Mouse (Mus musculus) urinary bladder, postnatal 36 days (tissue): Measurements from ENCODE around the gene Tmem54.

Experiments
- DNase-seq, 2 experiments: peaks; one replicate each; pipeline ENCODE4 v3.0.0; 2022; ENCODE audit warnings: low spot score in 2 of 2, mixed read lengths in 1 of 2

Tmem54 gene

DNA sequence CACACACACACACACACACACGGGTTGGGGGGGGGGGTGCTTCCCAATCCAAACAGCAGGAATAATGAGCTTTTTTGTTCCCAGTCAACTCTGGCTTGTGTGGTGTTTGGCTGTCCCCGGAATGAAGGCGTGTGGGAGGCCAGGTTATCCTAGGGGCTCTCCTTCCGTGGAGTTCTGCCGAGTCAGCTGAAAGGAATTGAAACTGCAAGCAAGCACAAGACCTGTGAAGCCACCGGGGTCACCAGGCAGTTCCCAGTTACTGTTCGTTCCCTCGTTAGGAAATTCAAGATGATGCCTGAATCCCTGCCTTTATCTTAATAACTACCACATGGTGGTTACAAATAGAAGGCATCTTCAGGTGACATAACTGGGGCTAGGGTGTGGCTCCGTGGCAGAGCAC lies 24.0 kb downstream of the Tmem54 start:
- DNase-seq = no peak

DNA sequence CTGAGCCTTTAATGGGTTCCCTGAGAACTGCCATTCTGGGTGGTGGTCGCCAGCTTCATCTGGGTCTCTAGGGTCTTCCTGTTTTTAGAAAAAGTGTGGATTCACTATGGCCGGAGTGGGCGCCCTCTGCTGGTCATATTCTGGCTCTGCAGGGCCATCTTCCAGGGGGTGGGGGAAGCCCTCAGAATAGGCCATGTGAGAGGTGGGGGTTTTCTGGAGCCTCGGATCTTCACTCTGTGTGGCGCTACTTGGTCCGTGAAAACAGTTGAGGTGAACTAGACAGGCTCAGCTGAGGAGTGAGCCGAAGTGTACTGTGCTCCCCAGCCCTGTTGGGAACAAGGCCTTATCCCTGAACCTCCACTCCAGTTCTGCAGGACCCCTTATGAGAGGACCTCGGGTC lies 24.8 kb downstream of the Tmem54 start:
- DNase-seq = no peak

DNA sequence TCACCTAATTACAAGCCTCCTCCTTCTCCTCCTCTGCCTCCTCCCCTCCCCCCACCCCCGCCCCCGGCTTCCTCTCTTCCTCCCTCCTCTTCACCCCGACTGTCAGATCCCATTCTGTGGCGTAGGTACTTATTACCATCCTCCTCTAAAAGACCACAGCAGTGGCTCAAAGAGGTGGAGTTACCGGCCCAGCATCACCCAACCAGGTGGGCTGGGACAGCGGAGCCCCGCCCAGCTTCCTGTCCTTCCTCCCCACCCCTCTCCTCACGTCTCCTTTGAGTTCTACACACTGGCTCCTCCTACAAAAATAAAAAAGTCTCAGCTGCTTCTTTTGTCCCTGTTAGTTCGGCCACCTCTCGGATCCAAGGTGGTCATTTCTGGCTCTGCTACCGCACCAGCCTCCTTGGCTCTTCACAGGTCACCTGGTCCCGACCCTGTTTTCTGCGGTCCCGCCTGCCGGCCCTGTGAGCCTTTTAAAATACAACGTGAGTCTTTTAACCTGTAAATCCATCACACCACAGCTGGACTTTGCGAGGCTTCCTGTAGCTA lies 25.5 kb downstream of the Tmem54 start:
- DNase-seq = no peak

DNA sequence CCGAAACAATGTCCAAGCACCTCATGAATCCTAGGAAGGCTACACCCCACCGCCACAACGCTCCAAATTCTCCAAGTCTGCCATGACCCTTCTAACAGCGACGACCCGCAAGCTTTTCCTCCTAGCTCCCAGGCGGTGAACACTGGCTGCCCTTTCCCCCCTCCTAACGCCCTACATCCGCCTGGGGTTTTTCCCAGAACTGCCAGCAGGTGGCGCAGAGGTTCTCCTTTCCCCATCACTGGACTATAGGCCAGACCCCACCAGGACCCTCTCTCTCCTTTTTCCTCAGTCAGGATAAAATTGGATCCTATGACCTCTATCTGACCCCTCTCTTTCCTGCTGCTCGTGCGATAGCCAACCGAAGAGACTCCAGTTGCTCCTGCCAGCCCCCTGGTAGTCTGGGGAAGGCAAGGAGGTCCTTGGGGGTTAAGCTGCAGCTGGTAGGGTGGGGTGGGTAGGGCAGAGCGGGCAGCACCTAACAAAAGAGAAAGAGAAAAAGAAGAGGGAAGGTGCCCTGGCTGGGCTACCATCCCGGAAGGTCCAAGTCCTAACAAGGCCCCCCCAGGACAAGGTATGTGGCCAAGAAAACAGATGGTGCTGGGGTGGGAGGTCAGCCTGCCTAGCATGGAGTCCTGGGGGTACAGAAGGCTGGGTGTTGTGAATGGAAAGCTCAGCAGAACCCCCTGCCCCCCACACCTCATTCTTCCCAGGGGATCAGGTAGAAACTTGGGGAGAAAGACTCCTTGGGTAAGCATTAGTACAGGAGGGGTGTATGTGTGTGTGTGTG lies 29.6 kb downstream of the Tmem54 start:
- DNase-seq = peak; percentile 49 to 60

DNA sequence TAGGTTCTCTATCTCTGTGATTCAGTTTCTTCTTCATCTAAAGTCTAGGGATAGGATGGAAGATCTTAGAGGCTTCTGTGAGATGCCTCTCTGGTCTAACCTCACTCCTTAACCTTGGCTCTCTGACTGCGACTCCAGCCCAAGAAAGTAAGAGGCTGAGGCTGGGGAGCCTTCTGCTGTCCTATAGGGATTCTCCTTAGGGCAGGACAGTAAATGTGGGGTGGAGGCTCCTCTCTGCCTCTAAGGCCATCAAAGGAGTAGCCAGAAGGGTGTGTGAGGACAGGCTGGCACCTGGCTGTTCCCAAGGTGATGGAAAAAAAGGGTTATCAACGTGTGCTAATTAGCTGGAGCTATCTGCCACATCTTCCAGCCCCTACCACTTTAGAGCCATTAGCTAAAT lies 30.3 kb downstream of the Tmem54 start:
- no peak for DNase-seq

DNA sequence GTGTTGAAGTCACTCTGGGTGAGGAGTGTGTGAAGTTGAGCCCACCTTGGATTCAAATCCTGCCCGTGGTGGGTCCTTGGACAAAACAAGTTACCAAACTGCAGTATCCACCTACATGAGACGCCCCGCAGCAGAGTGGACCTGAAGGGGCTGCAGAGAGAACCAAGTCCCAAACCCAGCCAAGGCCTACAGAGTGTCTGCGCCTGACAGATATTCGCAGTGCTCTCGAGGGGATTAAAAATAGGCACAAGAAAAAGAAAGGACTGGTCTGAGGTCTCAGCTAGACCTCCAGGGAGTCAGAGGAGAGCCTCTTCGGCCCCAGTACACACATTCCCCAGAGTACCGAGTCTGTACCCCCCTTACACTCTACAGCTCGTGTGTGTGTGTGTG lies 30.8 kb downstream of the Tmem54 start:
- no peak for DNase-seq

DNA sequence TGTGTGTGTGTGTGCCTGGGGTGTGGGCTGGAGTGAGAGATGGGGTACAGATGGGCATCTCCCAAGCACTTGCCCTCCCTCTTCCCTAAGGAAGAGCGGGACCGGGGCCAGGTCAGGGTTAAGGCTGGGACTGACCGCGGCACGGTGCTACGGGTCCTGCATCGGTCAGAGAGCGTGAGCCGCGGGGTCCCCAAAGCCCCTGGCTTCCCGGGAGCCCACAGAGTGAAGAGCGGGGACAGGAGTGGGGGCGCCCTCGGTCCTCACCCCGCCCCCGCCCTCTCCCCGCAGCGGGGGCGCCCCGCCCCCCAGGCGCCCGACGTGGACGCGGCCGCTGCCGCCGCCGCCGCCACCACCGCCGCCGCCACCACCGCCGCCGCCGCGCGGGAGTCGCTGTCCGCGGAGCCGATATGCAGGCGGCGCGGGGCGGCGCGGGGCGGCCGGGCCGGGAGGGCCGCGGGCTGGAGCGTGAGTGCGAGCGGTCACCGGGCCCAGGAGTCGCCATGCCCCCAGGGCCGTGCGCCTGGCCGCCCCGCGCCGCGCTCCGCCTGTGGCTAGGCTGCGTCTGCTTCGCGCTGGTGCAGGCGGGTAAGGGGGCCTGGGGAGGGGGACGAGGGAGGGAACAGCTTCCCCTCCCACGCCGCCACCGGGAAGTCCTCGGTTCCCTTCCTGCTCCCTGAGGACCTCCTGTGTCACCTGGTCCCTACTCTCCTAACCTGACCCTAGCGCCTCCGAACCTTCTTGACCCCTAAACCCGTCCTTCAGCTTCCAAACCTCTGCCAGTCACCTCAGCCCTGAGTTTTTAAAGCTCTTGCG lies 31.4 kb downstream of the Tmem54 start, which contains the start of gene Fndc5:
Gene Fndc5 (plus strand): TSS at position 421 of the 813 bp plus-strand sequence.
- DNase-seq = no peak

DNA sequence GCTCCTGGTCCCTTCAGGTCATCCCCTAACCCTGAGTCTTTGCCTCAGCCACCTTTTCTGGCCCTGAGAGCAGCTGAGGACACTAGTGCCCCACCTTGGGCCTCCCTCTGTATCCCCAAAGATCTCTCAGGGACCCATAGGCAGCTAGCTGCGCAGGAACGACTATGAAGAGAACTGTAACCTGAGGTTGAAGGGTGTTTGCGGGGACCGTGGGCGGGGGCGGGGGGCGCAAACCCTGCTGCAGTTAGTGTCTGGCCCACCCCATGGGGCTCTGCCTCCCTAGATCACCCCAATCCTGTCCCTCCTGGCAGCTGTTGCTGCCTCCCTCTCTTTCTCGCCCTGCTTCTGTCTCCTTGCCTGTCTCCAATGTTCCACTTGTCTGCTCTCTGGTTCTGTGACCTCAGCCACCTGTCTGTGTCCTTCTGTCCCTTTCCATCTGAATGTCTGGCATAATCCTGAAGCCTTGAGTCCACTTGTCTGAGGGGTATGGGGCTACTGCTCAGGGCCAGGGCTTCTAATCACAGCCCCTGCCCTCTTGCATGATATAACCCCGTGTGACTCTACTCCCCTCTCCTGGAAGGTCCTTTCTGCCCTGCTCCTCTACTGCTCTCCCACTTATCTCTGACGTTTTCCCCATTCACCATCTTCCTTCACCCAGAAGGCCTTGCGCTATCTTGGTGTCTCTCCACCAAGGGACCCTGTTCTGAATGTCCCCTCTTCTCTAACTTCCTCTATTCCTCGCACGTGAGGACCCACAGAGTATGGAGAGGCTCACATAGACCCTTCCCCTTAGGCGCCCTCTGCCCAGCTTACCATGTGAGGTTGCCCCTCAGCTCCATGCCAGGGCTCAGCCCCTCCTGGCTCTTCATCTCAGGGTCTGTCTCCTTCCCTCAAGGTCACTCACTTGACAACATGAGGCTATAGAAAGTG lies 32.3 kb downstream of the Tmem54 start:
- DNase-seq = no peak

DNA sequence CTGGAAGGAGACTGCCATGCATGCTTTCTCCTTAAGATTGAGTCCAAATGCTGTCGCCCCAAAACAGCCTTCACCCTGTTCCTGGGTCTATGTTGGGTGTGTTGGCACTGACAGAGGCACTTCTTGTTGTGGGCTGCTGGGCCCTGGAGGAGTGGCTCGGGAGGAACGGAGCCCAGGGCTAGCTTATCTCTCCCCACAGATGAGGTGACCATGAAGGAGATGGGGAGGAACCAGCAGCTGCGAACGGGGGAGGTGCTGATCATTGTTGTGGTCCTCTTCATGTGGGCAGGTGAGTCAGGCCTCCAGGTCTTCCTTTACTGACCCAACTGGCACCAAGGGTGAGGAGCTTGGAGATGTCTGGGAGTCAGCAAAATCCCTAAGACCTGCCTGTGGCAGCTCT lies 34.3 kb downstream of the Tmem54 start:
- no peak for DNase-seq

DNA sequence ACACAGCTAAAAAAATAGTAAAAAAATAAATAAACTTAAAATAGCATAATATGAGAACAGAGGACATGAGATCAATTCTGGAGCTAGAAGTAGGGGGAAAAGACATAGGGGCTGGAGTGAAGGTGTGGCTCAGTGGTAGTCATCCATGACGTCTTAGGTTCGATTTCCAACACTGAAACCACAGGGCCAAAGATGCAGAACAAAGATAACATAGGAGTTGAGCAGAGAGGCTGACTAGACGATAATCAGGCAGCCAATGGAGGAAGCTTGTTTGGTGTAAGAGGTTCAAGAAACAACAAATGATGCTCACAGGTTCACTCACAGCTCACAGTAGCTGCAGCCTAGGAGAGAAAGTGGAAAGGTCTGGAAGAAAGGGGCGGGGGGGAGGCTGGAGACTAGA lies 35.5 kb downstream of the Tmem54 start:
- no peak for DNase-seq

DNA sequence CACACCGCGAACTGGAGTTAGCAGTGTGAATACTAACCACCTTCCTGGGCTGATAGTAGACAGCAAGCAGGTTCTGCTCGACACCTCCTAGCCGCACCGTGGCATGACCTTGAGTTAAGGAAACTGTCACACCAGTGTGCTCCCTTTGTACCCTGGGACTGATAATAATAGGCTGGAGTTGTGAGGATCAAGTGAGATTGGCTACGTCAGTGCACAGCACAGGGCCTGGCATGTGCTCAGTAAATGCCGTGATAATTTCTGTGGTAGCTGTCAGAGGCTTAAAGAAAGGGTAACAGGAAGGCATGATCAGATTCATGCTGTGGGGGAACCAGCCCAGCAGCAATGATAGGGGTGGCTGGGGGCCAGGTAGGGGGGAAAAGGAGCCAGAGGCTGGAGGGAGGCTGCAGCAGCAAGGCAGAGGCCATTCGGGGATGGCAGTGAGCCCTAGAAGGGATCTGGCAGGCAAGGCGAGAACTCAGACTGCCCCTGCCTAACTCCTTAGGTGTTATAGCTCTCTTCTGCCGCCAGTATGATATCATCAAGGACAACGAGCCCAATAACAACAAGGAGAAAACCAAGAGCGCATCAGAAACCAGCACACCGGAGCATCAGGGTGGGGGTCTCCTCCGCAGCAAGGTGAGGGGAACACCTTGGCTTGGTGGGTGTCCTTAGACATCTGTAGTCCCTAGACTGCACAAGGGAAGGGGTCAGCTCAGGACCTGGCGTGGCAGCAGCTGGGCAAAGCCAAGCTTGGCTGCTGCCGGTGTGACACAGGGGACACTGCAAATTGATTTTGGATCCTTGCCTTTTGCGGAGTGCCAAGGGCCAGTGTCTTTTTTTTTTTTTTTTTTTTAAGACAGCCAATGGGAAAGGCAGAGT lies 36.5 kb downstream of the Tmem54 start:
- DNase-seq = no peak

DNA sequence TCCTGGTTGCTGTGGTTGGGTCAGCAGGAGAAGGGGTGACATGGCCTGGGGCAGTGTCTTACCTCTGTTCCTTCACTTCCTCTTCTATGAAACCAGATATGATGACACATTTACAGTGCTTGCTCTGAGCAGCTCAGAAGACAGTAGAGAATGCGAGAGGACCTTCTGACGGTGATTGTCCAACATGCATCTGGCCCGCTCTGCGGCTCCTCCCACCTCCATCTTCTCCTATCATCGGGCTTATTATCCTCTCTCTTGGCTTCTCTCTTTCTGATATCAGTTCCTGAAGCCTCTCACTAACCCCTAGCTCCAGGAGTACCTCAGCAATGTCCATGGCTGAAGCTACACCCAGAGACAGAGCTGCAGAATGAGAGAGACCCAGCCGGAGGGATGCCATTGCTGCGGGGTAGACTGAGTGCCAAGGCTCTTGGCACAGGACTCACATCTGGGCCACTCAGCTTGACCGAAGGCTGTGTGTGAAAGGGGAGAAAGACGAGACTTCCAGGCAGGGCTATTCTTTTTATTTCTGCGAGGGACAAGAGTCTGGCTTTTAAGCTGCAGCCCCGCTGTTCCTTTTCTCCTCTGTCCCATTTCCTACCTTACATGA lies 37.2 kb downstream of the Tmem54 start:
- DNase-seq = no peak

DNA sequence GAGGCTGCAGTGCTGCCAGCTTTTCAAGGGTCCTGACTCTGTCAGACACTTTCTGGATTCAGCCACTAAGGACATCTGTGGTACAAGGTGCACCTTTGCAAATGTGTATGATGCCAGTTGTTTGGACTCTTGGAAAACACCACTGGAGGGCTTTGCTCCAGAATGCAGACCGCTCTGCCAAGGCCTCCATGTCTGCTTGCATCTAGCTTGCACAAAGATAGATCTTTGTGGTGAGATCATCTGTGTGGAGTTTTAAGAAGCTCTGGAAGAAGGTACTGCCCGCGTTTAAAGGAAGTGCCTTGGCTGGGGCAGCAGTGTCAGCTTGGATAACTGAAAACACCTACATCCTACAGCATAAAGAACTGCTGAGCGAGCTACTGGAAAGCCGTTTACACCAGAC lies 38.2 kb downstream of the Tmem54 start:
- DNase-seq = no peak

DNA sequence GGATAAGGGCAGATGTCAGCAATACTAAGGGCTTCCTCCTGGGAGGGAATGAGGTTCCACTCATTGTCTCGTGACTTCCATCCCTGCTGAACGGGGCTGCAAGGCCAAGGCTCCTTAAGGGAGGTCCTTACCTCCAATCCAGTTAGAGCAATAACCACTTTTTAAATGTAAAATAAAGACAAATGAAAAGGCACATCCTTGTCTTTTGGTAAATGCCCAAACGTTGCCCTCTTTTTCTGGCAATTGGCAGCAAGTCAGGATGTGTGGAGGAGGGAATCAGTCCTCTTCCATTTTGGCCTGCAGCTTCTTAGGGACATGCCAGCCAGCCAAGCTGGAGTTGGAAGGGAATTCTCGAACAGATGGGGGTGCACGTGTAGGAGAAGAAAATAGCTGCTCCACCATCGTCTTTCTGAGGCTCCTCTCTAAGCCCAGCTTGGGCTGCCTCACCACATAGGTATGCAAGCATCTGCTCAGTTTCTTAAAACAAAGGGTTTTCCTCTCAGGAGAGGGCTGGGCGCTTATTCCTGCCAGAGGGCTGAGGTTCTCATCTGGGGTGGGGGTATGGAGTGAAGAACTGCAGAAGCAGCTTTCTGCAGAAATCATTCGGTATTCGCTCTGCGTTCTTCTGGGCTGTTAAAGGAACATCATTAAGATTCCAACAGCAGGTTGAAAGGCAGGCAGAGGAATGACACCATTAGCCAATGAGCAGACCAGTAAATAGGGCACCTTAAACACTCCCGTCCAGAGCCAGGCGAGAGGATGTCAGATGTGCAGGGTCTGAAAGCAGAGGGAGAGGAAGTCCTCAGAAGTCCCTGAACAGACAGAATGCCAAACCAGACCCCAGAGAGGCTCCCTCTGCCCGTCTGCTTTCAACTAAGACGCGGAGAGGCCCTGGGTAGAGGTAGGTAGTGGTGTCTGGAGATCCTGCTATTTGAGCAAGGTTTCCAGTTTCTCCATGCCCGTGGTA lies 39.3 kb downstream of the Tmem54 start:
- DNase-seq = no peak

DNA sequence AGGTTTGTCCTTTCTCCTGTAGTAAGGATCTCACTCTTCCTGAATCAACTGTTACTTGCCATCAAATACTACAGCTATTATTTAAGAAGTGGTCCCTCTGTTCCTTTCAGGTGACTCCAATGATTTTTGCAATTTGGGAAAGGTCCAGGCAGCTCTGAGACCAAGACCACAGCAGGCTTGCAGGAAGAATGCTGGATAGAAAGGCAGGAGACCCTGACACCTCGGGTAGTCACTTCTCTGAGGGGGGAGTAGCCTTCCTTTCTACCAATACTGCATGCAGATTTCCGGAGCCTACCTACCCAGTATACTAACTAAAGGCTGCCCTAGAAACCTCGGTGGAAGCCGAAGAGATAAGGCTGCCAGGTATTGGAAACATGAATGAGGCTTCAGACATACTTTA lies 40.1 kb downstream of the Tmem54 start:
- no peak for DNase-seq

DNA sequence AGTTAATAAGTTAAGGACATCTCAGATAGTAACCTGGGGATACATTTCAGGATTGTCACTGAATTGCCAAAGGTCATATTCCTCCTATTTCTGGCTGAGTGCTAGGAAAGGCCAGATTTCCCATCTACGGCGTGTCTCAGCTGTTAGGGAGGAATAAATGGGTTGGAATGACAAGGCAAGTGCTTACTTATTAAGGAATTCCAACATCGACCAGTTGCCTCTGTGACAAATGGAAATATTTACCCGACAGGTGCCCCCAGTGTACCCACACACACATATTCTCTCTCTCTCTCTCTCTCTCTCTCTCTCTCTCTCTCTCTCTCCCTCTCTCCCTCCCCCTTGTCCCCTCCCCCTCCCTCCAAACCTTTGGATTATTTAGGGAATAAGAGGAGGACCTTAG lies 40.6 kb downstream of the Tmem54 start:
- no peak for DNase-seq

DNA sequence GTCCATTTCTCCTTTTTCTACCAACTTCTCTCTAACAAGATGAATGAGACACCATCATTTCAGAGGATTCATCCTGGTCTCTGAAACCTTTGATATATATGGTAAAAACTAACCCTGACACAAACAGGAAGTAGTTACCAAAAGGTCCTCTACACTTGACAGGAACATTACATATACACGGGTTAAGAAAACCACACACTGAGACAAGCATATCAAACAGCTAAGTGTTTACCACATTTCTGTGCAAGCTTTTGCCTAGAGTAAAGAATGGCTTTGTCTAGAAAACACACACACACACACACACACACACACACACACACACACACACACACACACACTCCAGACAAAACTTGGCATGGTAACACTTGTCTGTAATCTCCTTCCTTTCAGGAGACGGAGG lies 41.0 kb downstream of the Tmem54 start:
- no peak for DNase-seq

DNA sequence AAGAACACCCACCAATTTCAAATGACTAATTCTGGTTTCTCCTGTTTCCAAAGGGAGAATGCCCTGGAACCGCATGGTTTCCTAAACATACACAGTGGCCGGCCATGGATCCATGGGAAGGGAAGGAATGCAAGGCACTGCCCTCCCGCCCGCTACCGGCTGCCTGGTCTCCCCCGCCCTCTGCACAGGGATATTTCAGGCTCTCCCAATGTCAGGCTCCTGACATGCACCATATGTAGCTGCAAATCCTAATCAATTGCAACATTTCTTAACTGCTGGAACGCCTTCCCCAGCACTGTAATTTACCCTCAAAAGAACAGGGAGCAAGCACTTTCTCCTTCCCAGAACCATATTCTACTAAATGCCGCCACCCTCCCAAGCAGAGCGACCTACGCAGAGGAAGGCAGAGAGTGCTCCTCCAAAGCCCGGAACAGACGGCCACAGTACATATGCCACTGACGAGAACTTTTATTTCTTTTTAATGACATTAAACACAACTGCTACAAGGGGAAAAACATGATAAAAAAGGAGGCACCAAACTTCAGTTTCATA lies 42.3 kb downstream of the Tmem54 start:
- DNase-seq = no peak

DNA sequence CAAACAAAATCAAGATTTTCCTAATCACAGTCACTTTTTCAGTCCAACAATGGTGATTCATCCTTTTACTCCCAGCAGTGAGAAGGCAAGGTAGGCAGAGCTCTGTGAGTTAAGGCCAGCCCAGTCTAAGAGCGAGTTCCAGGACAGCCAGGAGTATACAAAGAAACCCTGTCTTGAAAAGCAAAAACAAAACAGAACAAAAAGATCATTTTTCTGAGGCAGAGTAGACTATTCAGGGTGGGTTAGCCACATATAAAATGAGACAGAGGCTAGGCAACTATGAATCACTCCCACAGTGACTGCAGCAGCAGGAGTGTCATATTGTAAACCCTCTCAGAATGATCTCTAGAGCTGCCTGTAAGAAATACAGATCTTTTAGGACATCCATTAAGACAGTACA lies 44.0 kb downstream of the Tmem54 start:
- DNase-seq = no peak
